Mouse (Mus musculus) limb, embryonic 12.5 days (tissue): ENCODE measurements around the gene Psmb9. TPM values are rescaled to one million over a fixed set of nuclear protein-coding genes. Genes with fewer than 3 reads are reported as not detected.

ENCODE experiments used
- ATAC-seq: fragments of 200-750 bp; cut with Nextera tagmentation; 2 replicates; pipeline ENCODE4 v1.8.0; 2017; ENCODE audit warnings: low read depth, moderate TSS enrichment; ENCODE audit not compliant: insufficient number of reproducible peaks, insufficient read depth, low FRiP score, low TSS enrichment
- H3K27ac ChIP-seq: fragments of 300-500 bp; sonication (generic); 2 replicates; pipeline ENCODE4 v1.5.1; 2016; ENCODE audit warnings: mild to moderate bottlenecking, moderate library complexity
- H3K27me3 ChIP-seq: fragments of 300-500 bp; sonication (generic); 2 replicates; pipeline ENCODE4 v1.6.1; 2016; ENCODE audit warnings: mild to moderate bottlenecking, moderate library complexity
- H3K36me3 ChIP-seq: fragments of 300-500 bp; sonication (generic); 2 replicates; pipeline ENCODE4 v1.6.1; 2016; ENCODE audit warnings: mild to moderate bottlenecking, moderate library complexity
- H3K4me1 ChIP-seq: fragments of 300-500 bp; sonication (generic); replicated peaks from 2 replicates; pipeline ENCODE4 v1.6.1; 2016
- H3K4me2 ChIP-seq: fragments of 300-500 bp; sonication (generic); 2 replicates; pipeline ENCODE4 v1.6.1; 2016; ENCODE audit warnings: mild to moderate bottlenecking, moderate library complexity
- H3K4me3 ChIP-seq: fragments of 300-500 bp; sonication (generic); replicated peaks from 2 replicates; pipeline ENCODE4 v1.5.1; 2016; ENCODE audit warnings: mild to moderate bottlenecking
- H3K9ac ChIP-seq: fragments of 300-500 bp; sonication (generic); replicated peaks from 2 replicates; pipeline ENCODE4 v1.6.1; 2016; ENCODE audit warnings: mild to moderate bottlenecking, moderate library complexity
- H3K9me3 ChIP-seq: fragments of 300-500 bp; sonication (generic); 2 replicates; pipeline ENCODE4 v1.6.1; 2016; ENCODE audit warnings: mild to moderate bottlenecking, moderate library complexity
- WGBS: fragments of 180-500 bp; shearing (Covaris S2); methylation state at CpG from one replicate; pipeline ENCODE4 v1.1.7; 2016; 5-methylcytosine and 5-hydroxymethylcytosine counted together
- polyA plus RNA-seq: library from polyadenylated mRNA; unstranded; fragments of >200 nt; fragmentation: Nextera tagmentation; extraction: Ambion mirVana; gene quantifications from 2 replicates; pipeline ENCODE4 v1.2.1, GENCODE M21; 2016

Gene Psmb9
- polyA plus RNA-seq, 1 experiment from 2014 or later: 2.4 TPM

GRCm38 (mm10) chr17:34197904-34198520 lies 10.4 kb upstream of the Psmb9 start:
- Histone ChIP-seq H3K9ac (no peak overlapping the region; the same call in 1 of the 2 replicates), H3K36me3 (no peaks in the 10 kb centered on the region), H3K27me3 (peaks cover 91% of the 10 kb centered on the region), H3K9me3 (no peaks in the 10 kb centered on the region), H3K4me1 (peaks cover 17% of the 10 kb centered on the region), H3K27ac (no peak overlapping the region), H3K4me3 (peak overlapping the region; percentile 41), H3K4me2 (peak overlapping the region; percentile 68)
- ATAC-seq: no peak
- 2% methylated on average over 32 of the region's 32 CpGs for WGBS

GRCm38 (mm10) chr17:34196941-34197894 lies 9.7 kb upstream of the Psmb9 start, which contains the start of gene Psmb8:
Gene Psmb8, plus strand, starts transcription at chr17:34197721.
- 0 out of 2 replicates have a peak, but pooled peaks have one; percentile 16 for ATAC-seq
- no peak within 1 kb of the TSS for H3K27ac ChIP-seq
- H3K27me3 ChIP-seq: peaks cover 95% of the 10 kb centered on the region
- H3K4me3 ChIP-seq: peak within 1 kb of the TSS; percentile 41
- peaks cover 17% of the 10 kb centered on the region for H3K4me1 ChIP-seq
- no peaks in the 10 kb centered on the region for H3K36me3 ChIP-seq
- WGBS: 3% methylated on average over 40 of the region's 41 CpGs
- no peaks in the 10 kb centered on the region for H3K9me3 ChIP-seq
- H3K4me2 ChIP-seq: peak within 1 kb of the TSS; percentile 68
- no peak within 1 kb of the TSS; the same call in 1 of the 2 replicates for H3K9ac ChIP-seq

- no peak overlapping the region for H3K9ac ChIP-seq
- 36% methylated on average over 12 of the region's 12 CpGs for WGBS
- ATAC-seq: no peak
- no peak overlapping the region for H3K4me2 ChIP-seq
- H3K4me1 ChIP-seq: peaks cover 17% of the 10 kb centered on the region
- H3K36me3 ChIP-seq: no peaks in the 10 kb centered on the region
- H3K4me3 ChIP-seq: no peak overlapping the region
- no peaks in the 10 kb centered on the region for H3K9me3 ChIP-seq
- H3K27ac ChIP-seq: no peak overlapping the region
- H3K27me3 ChIP-seq: peaks cover 97% of the 10 kb centered on the region
Observed at GRCm38 (mm10) chr17:34196491-34196890, 8.9 kb upstream of the Psmb9 start.

- H3K4me2 ChIP-seq: no peak overlapping the region
- H3K4me3 ChIP-seq: no peak overlapping the region
- no peak overlapping the region for H3K27ac ChIP-seq
- H3K9me3 ChIP-seq: no peaks in the 10 kb centered on the region
- WGBS: 94% methylated on average over 4 of the region's 4 CpGs
- no peaks in the 10 kb centered on the region for H3K36me3 ChIP-seq
- no peak for ATAC-seq
- peaks cover 17% of the 10 kb centered on the region for H3K4me1 ChIP-seq
- H3K9ac ChIP-seq: no peak overlapping the region
- H3K27me3 ChIP-seq: peaks cover 99% of the 10 kb centered on the region
Observed at GRCm38 (mm10) chr17:34194723-34195122, 7.2 kb upstream of the Psmb9 start.

- no peak overlapping the region for H3K27ac ChIP-seq
- H3K27me3 ChIP-seq: peaks cover 98% of the 10 kb centered on the region
- H3K4me1 ChIP-seq: peaks cover 17% of the 10 kb centered on the region
- H3K9me3 ChIP-seq: no peaks in the 10 kb centered on the region
- H3K4me2 ChIP-seq: no peak overlapping the region
- no peak for ATAC-seq
- H3K4me3 ChIP-seq: no peak overlapping the region
- no peaks in the 10 kb centered on the region for H3K36me3 ChIP-seq
- no peak overlapping the region for H3K9ac ChIP-seq
- WGBS: 44% methylated on average over 8 of the region's 8 CpGs
Observed at GRCm38 (mm10) chr17:34193468-34193867, 5.9 kb upstream of the Psmb9 start.

GRCm38 (mm10) chr17:34192852-34193251 lies 5.3 kb upstream of the Psmb9 start:
- H3K4me1 ChIP-seq: peaks cover 16% of the 10 kb centered on the region
- no peak overlapping the region for H3K27ac ChIP-seq
- H3K36me3 ChIP-seq: no peaks in the 10 kb centered on the region
- WGBS: 23% methylated on average over 16 of the region's 16 CpGs
- H3K9ac ChIP-seq: no peak overlapping the region
- no peak overlapping the region for H3K4me2 ChIP-seq
- ATAC-seq: no peak
- no peak overlapping the region for H3K4me3 ChIP-seq
- peaks cover 98% of the 10 kb centered on the region for H3K27me3 ChIP-seq
- H3K9me3 ChIP-seq: no peaks in the 10 kb centered on the region

- H3K4me1 ChIP-seq: peaks cover 11% of the 10 kb centered on the region
- H3K36me3 ChIP-seq: no peaks in the 10 kb centered on the region
- H3K27ac ChIP-seq: no peak overlapping the region
- WGBS: 69% methylated on average over 6 of the region's 6 CpGs
- no peak overlapping the region for H3K9ac ChIP-seq
- H3K27me3 ChIP-seq: peaks cover 93% of the 10 kb centered on the region
- H3K4me3 ChIP-seq: no peak overlapping the region
- no peak overlapping the region for H3K4me2 ChIP-seq
- no peaks in the 10 kb centered on the region for H3K9me3 ChIP-seq
- ATAC-seq: no peak
Observed at GRCm38 (mm10) chr17:34188986-34189385, 1.4 kb upstream of the Psmb9 start.

- 4% methylated on average over 20 of the region's 20 CpGs for WGBS
- H3K4me1 ChIP-seq: peaks cover 11% of the 10 kb centered on the region
- H3K4me3 ChIP-seq: peak overlapping the region; percentile 52
- no peak for ATAC-seq
- H3K9me3 ChIP-seq: no peaks in the 10 kb centered on the region
- peaks cover 93% of the 10 kb centered on the region for H3K27me3 ChIP-seq
- H3K27ac ChIP-seq: no peak overlapping the region; the same call in 1 of the 2 replicates
- peak overlapping the region; percentile 59 for H3K9ac ChIP-seq
- no peaks in the 10 kb centered on the region for H3K36me3 ChIP-seq
- peak overlapping the region; percentile 85 for H3K4me2 ChIP-seq
Observed at GRCm38 (mm10) chr17:34188010-34188409, 446 bp upstream of the Psmb9 start.

GRCm38 (mm10) chr17:34186885-34187260 lies 691 bp downstream of the Psmb9 start:
- Histone ChIP-seq H3K9ac (peak overlapping the region; percentile 57), H3K27ac (no peak overlapping the region), H3K4me2 (peak overlapping the region; percentile 85), H3K36me3 (no peaks in the 10 kb centered on the region), H3K27me3 (peaks cover 92% of the 10 kb centered on the region), H3K4me1 (peaks cover 11% of the 10 kb centered on the region), H3K4me3 (peak overlapping the region; percentile 52), H3K9me3 (no peaks in the 10 kb centered on the region)
- 2% methylated on average over 14 of the region's 14 CpGs for WGBS
- ATAC-seq: peak; percentile 67

GRCm38 (mm10) chr17:34185526-34185925 lies 2.0 kb downstream of the Psmb9 start:
- no peak for ATAC-seq
- Histone ChIP-seq H3K9me3 (no peaks in the 10 kb centered on the region), H3K27me3 (peaks cover 84% of the 10 kb centered on the region), H3K4me2 (no peak overlapping the region), H3K9ac (no peak overlapping the region), H3K27ac (no peak overlapping the region), H3K4me3 (no peak overlapping the region), H3K4me1 (peaks cover 11% of the 10 kb centered on the region), H3K36me3 (no peaks in the 10 kb centered on the region)
- WGBS: 86% methylated on average over 9 of the region's 9 CpGs

GRCm38 (mm10) chr17:34183564-34184219 lies 3.9 kb downstream of the Psmb9 start:
- Histone ChIP-seq H3K27me3 (peaks cover 66% of the 10 kb centered on the region), H3K4me1 (peaks cover 11% of the 10 kb centered on the region), H3K36me3 (no peaks in the 10 kb centered on the region), H3K9me3 (no peaks in the 10 kb centered on the region), H3K4me3 (no peak overlapping the region), H3K9ac (no peak overlapping the region), H3K27ac (no peak overlapping the region), H3K4me2 (no peak overlapping the region)
- 76% methylated on average over 15 of the region's 15 CpGs for WGBS
- ATAC-seq: no peak
